Mouse (Mus musculus) embryonic facial prominence, embryonic 11.5 days (tissue): ENCODE measurements around the gene C2cd4c. TPM values are rescaled to one million over a fixed set of nuclear protein-coding genes. Genes with fewer than 3 reads are reported as not detected.
A peak's percentile ranks its signal among the peaks of the same experiment; 100 is the strongest.

Experiments
- ATAC-seq: fragments of 200-750 bp; cut with Nextera tagmentation; replicated peaks from 2 replicates; pipeline ENCODE4 v1.8.0; 2017; ENCODE audit warnings: low read depth; ENCODE audit not compliant: insufficient number of reproducible peaks, low FRiP score, low TSS enrichment
- DNase-seq: peaks from one replicate; pipeline ENCODE4 v3.0.0-alpha.2; 2015; ENCODE audit warnings: low spot score
- H3K27ac ChIP-seq: fragments of 300-500 bp; sonication (generic); replicated peaks from 2 replicates; pipeline ENCODE4 v1.5.1; 2014; ENCODE audit warnings: mild to moderate bottlenecking, low read depth, low read length, control low read depth
- H3K27me3 ChIP-seq: fragments of 300-500 bp; sonication (generic); 2 replicates; pipeline ENCODE4 v1.6.1; 2014; ENCODE audit warnings: mild to moderate bottlenecking, low read length, moderate library complexity, mixed read lengths; ENCODE audit not compliant: control insufficient read depth, insufficient read depth
- H3K36me3 ChIP-seq: fragments of 300-500 bp; sonication (generic); replicated peaks from 2 replicates; pipeline ENCODE4 v1.6.1; 2014; ENCODE audit warnings: low read depth, mild to moderate bottlenecking, low read length, moderate library complexity, mixed read lengths; ENCODE audit not compliant: control insufficient read depth, insufficient read depth
- H3K4me1 ChIP-seq: fragments of 300-500 bp; sonication (generic); 2 replicates; pipeline ENCODE4 v1.6.1; 2014; ENCODE audit warnings: low read length, mixed read lengths; ENCODE audit not compliant: control insufficient read depth, insufficient read depth
- H3K4me2 ChIP-seq: fragments of 300-500 bp; sonication (generic); 2 replicates; pipeline ENCODE4 v1.6.1; 2014; ENCODE audit warnings: low read depth, mild to moderate bottlenecking, control low read depth, low read length, moderate library complexity
- H3K4me3 ChIP-seq: fragments of 300-500 bp; sonication (generic); 2 replicates; pipeline ENCODE4 v1.5.1; 2014; ENCODE audit warnings: low read depth, low read length, control low read depth
- H3K9ac ChIP-seq: fragments of 300-500 bp; sonication (generic); replicated peaks from 2 replicates; pipeline ENCODE4 v1.6.1; 2014; ENCODE audit warnings: mild to moderate bottlenecking, control low read depth, low read length
- H3K9me3 ChIP-seq: fragments of 300-500 bp; sonication (generic); replicated peaks from 2 replicates; pipeline ENCODE4 v1.6.1; 2016; ENCODE audit warnings: mild to moderate bottlenecking, low read length, inconsistent platforms, mixed read lengths; ENCODE audit not compliant: control insufficient read depth
- WGBS: fragments of 180-500 bp; shearing (Covaris S2); extraction: QIAGEN DNeasy Blood & Tissue Kit; methylation state at CpG from one replicate; pipeline ENCODE4 v1.1.7; 2014; 5-methylcytosine and 5-hydroxymethylcytosine counted together
- polyA plus RNA-seq: library from polyadenylated mRNA; unstranded; fragments of >200 nt; fragmentation: Nextera tagmentation; extraction: Ambion mirVana; gene quantifications from 2 replicates; pipeline ENCODE4 v1.2.1, GENCODE M21; 2014

Gene C2cd4c
- polyA plus RNA-seq, result 0.04 TPM in 2 replicates

DNA sequence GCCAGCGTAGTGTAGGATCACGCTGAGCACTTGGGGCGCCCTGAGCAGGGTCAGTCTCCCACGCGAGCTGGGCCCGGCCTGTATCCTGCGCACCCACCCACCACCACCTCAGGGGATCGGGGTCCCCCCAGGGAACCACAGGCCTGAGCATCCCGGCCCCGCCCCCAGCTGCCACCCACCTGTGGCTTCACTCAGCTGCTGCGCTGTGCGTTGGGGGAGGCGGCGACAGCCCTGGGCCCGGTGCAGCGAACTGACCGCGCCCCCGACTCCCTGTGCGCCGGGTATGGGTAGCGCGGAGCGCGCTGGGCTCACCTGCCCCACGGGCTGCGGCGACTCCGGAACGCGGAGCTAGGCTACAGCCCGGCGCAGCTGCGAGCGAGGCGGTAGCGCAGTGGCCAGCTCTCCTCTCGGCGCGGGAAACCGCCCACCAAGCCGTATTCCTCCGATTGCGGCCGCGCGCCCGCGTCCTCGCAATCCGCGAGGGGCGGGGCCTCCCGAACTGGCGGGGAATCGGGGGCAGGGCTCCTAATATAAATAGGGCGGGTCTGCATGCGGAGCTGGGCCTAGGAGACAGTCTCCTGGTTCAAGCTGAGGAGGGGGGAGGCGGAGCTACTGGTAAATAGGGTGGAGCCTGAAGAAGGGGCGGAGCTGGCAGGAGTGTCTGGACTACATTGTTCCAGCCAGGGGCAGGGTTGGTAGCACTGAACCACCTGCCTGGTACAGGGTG is at the start of gene C2cd4c:
TSS of gene C2cd4c (minus strand) at position 448 of the 727 bp plus-strand sequence.
- no peaks in the 10 kb centered on the region for H3K9me3 ChIP-seq
- no peaks in the 10 kb centered on the region for H3K36me3 ChIP-seq
- H3K4me2 ChIP-seq, result peak within 1 kb of the TSS; percentile 97
- H3K9ac ChIP-seq, result peak within 1 kb of the TSS; percentile 35
- H3K27me3 ChIP-seq, result peaks cover 26% of the 10 kb centered on the region
- under 1% methylated on average over 60 of the region's 60 CpGs for WGBS
- peak; percentile 83 for DNase-seq
- H3K4me3 ChIP-seq, result peak within 1 kb of the TSS; percentile 49
- peaks cover 4% of the 10 kb centered on the region; the same call in 1 of the 2 replicates for H3K4me1 ChIP-seq
- H3K27ac ChIP-seq, result no peak within 1 kb of the TSS
- peak; percentile 46 for ATAC-seq

DNA sequence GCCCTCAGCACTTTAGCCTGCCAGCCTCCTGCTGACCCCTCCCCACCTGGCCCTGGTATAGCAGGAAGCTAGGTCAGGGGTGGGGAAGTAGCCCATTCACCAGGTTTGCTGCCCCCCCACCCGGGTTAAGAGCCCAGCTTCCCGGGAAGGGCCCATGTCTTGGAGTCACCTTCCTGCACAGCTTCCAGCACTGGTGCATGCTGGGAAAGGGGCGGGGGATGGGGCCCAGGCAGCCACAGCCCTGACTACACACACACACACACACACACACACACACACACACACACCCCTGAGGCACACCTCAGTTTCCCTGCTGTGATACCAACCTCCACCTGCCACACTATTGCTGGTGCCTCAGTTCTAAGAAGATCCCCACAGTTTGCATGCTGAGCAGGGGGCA is 48.0 kb upstream of the C2cd4c start:
- H3K9me3 ChIP-seq, result no peaks in the 10 kb centered on the region
- no peak for DNase-seq
- ATAC-seq, result no peak
- H3K27ac ChIP-seq, result no peak overlapping the region
- no peaks in the 10 kb centered on the region for H3K4me1 ChIP-seq
- H3K36me3 ChIP-seq, result no peaks in the 10 kb centered on the region
- no peak overlapping the region; the same call in 1 of the 2 replicates for H3K9ac ChIP-seq
- H3K27me3 ChIP-seq, result no peaks in the 10 kb centered on the region
- WGBS, result 46% methylated on average over 3 of the region's 3 CpGs
- H3K4me3 ChIP-seq, result no peak overlapping the region
- H3K4me2 ChIP-seq, result no peak overlapping the region

DNA sequence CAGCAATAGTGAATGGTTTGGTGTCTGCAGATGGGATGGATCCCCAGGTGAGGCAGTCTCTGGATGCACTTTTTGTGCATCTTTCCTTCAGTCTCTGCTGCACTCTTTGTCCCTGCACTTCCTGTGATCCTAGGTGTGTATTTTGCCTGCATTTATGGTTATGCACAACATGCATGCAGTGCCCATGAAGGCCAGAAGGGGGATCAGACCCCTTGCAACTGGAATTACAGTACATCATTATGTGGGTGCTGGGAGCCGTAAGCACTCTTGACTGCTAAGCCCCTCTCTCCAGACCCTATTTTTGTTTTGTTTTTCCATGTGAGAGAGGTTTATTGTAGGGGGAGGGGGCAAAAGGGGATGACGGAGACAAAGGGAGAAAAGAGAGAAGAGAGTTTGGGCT is 46.5 kb upstream of the C2cd4c start:
- peak; percentile 33 for DNase-seq
- no peaks in the 10 kb centered on the region for H3K36me3 ChIP-seq
- H3K4me2 ChIP-seq, result no peak overlapping the region
- no peaks in the 10 kb centered on the region for H3K9me3 ChIP-seq
- ATAC-seq, result no peak
- H3K4me3 ChIP-seq, result no peak overlapping the region
- WGBS, result 69% methylated on average over 2 of the region's 2 CpGs
- no peak overlapping the region for H3K9ac ChIP-seq
- no peaks in the 10 kb centered on the region for H3K4me1 ChIP-seq
- no peaks in the 10 kb centered on the region for H3K27me3 ChIP-seq
- no peak overlapping the region for H3K27ac ChIP-seq

DNA sequence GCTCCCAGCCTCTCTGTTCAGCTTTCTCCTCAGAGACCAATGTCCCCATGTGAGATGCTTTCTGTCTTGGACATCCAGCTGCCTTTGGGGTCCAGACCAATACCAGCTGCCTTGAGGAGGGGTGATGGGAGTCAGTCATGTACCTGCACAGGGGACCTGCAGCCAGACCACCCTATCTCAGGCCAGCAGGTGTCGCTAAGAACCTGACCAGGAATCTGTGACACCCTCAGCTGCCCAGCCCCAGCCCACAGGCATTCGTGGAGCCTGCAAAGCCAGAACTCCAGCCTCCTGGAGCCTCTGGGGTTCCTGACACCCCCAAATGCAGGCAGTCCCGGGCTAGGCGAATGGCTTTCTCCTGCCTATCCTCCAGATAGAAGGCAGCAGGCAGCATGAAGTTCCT is 45.0 kb upstream of the C2cd4c start:
- DNase-seq (peak; percentile 49), ATAC-seq (no peak)

DNA sequence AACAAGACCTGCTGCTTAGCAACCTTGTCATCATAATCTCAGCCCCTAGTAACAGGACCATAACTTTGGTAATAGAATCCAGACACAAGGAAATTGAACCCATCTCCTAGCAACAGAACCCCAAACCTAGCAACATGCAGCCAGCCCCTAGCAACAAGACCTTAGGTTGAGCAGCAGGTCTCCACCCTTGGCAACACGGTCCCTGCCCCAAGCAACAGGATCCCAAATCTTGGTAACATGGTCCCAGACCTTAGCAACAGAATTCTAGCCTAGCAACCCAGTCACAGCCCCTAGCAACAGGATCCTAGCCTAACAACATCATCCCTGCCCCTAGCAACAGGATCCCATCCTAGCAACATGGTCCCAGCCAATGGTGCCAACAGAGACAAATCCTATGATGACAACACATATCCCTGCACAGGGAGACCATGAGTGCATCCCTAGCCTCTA is 41.1 kb upstream of the C2cd4c start:
- ATAC-seq (peak; percentile 73), DNase-seq (peak; percentile 87)
- no peaks in the 10 kb centered on the region for H3K9me3 ChIP-seq
- H3K4me2 ChIP-seq, result no peak overlapping the region
- H3K9ac ChIP-seq, result no peak overlapping the region
- no peak overlapping the region for H3K27ac ChIP-seq
- no peaks in the 10 kb centered on the region for H3K36me3 ChIP-seq
- H3K4me3 ChIP-seq, result no peak overlapping the region
- no peaks in the 10 kb centered on the region for H3K27me3 ChIP-seq
- H3K4me1 ChIP-seq, result no peaks in the 10 kb centered on the region
- WGBS, result 35% methylated on average over 1 of the region's 1 CpGs

More for the DNA sequence above, 45.0 kb upstream of the C2cd4c start:
- Histone ChIP-seq H3K4me2 (no peak overlapping the region), H3K36me3 (no peaks in the 10 kb centered on the region), H3K4me3 (no peak overlapping the region), H3K4me1 (no peaks in the 10 kb centered on the region), H3K9me3 (no peaks in the 10 kb centered on the region), H3K27ac (no peak overlapping the region), H3K9ac (no peak overlapping the region), H3K27me3 (no peaks in the 10 kb centered on the region)
- 11% methylated on average over 4 of the region's 4 CpGs for WGBS

DNA sequence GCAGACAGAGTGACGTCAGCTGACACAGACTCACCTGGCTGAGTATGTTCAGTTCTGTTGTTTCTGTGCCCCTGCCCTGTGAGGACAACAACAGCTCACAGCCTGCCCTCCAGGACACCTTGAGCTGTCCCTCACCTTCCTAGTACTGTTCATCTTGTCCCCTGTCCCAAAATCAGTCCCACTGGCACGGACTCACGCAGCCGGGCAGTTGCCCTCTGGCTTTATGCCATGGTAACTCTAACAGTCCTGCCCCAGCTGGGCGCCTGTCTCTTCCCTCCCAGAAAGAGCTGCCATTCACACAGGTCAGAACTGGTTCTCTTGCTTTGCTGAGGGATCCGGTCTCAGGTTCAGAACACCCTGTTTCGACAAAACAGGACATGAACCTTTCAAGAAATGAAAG is 39.0 kb upstream of the C2cd4c start:
- H3K4me1 ChIP-seq, result no peaks in the 10 kb centered on the region
- ATAC-seq, result no peak

DNA sequence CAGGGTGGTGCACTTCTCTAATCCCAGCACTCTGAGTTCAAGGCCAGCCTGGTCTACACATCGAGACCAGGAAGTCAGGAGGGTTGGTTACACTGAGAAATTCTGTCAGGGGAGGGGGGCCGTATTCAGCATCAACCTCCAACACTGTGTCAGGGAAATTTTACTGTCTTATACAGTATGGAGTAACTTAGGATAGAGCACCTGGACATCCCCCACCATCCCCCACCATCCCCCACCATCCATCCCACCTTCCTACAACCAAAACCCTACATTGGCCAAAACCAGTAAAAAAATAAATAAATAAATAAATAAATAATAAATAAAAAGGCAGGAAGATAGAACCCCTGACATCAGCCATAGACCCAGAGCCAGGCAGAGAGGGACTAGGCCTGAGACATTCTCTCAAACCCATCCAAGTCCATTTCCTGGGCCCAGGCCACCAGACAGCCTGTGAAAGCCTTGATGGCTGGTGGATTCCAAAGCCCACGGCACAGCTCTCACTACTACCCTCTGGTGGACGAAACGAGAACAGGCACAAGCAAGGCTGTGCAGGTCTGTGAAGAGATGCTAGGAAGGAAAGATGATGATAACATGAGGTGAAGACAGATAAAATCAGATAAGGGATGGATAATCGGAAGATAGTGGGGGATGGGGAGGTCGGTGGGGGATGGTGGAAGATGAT is 35.4 kb upstream of the C2cd4c start:
- Histone ChIP-seq H3K4me1 (no peaks in the 10 kb centered on the region), H3K27ac (no peak overlapping the region), H3K4me3 (no peak overlapping the region), H3K36me3 (no peaks in the 10 kb centered on the region), H3K4me2 (no peak overlapping the region), H3K9me3 (no peaks in the 10 kb centered on the region), H3K9ac (no peak overlapping the region), H3K27me3 (no peaks in the 10 kb centered on the region)
- ATAC-seq, result peak; percentile 44
- WGBS, result 27% methylated on average over 7 of the region's 7 CpGs
- peak; percentile 88 for DNase-seq

More for the DNA sequence above, 39.0 kb upstream of the C2cd4c start:
- H3K27me3 ChIP-seq, result no peaks in the 10 kb centered on the region
- H3K9ac ChIP-seq, result no peak overlapping the region
- WGBS, result 88% methylated on average over 7 of the region's 7 CpGs
- H3K4me2 ChIP-seq, result no peak overlapping the region
- H3K9me3 ChIP-seq, result no peaks in the 10 kb centered on the region
- H3K4me3 ChIP-seq, result no peak overlapping the region
- no peaks in the 10 kb centered on the region for H3K36me3 ChIP-seq
- DNase-seq, result no peak
- no peak overlapping the region for H3K27ac ChIP-seq

DNA sequence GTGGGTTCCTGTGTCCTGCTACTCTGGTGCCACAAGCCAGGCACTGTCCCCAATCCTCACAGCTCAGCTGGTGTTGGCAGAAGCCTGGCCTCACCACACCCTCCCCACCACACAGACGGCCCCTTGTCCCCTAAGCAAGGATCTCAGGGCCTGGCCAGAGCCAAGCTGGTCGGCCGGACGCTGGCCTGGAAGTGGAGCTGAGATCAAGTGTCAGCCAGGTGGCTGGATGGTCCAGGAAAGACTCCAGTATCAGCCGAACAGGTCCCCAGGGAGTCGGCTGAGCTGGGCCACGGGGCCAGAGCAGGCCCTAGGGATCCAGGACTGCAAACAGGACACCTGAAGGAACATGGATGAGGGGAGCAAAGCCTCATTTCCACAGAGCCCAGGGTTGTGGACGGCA is 31.9 kb upstream of the C2cd4c start, which contains the start of gene Odf3l2:
TSS of gene Odf3l2 (minus strand) at position 28 of the 400 bp plus-strand sequence.
- no peak within 1 kb of the TSS for H3K4me3 ChIP-seq

More for the DNA sequence above, 31.9 kb upstream of the C2cd4c start, which contains the start of gene Odf3l2:
- Histone ChIP-seq H3K36me3 (no peaks in the 10 kb centered on the region), H3K4me2 (no peak within 1 kb of the TSS), H3K4me1 (no peaks in the 10 kb centered on the region), H3K9me3 (no peaks in the 10 kb centered on the region), H3K9ac (no peak within 1 kb of the TSS), H3K27ac (no peak within 1 kb of the TSS), H3K27me3 (no peaks in the 10 kb centered on the region)
- ATAC-seq (no peak), DNase-seq (no peak)
- WGBS, result 64% methylated on average over 8 of the region's 8 CpGs
